Mouse (Mus musculus): ENCODE data around the gene Cyp2t4. TPM values are rescaled to one million over a fixed set of nuclear protein-coding genes. Genes with fewer than 3 reads are reported as not detected.
A peak's percentile ranks its signal among the peaks of the same experiment; 100 is the strongest.

Cyp2t4 gene
- polyA plus RNA-seq, 1 experiment from 2014 or later: not detected

GRCm38 (mm10) chr7:27165007-27165655, 11.6 kb downstream of the Cyp2t4 start:
- ATAC-seq (ENCODE audit: insufficient read depth, low FRiP score, low TSS enrichment) (no peak), DNase-seq (ENCODE audit: low spot score) (peak; percentile 9)
- Histone ChIP-seq H3K4me1 (ENCODE audit: control insufficient read depth, insufficient read depth, low read length) (peaks cover 20% of the 10 kb centered on the region), H3K9ac (ENCODE audit: low read length) (peak overlapping the region; percentile 87), H3K4me2 (ENCODE audit: low read depth) (peak overlapping the region; percentile 63), H3K36me3 (ENCODE audit: control insufficient read depth, insufficient read depth, low read length) (0 out of 2 replicates have a peak, but pooled peaks cover 3% of the 10 kb centered on the region), H3K4me3 (ENCODE audit: low read depth, low read length) (peak overlapping the region; percentile 72), H3K27me3 (ENCODE audit: control insufficient read depth, insufficient read depth, low read length) (no peaks in the 10 kb centered on the region), H3K9me3 (ENCODE audit: control insufficient read depth, low read length) (no peaks in the 10 kb centered on the region), H3K27ac (ENCODE audit: low read depth, low read length) (no peak overlapping the region)
- WGBS: 74% methylated on average over 23 of the region's 23 CpGs

DNA sequence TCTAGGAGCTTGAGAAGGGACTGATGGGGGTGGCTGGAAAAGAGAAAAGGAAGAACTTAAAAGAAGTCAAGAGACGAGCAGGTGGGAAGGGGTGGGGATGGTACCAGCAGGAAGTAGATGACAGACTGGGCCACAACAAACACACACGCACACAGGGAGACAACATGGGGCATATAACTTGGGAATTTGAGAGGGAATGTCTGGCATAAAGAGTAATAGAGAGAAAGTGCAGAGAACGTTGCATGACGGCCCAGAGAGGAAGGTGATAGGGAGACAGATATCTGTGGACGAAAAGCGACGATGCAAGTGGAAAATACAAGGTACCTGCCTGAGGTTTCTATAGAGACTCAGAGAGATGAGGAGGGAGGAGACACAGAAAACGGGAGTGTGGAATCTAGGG, 12.2 kb downstream of the Cyp2t4 start:
- ATAC-seq (ENCODE audit: insufficient read depth, low FRiP score, low TSS enrichment): no peak
- H3K9ac ChIP-seq (ENCODE audit: low read length): peak overlapping the region; percentile 87
- H3K36me3 ChIP-seq (ENCODE audit: control insufficient read depth, insufficient read depth, low read length): 0 out of 2 replicates have a peak, but pooled peaks cover 3% of the 10 kb centered on the region
- WGBS: 8% methylated on average over 8 of the region's 8 CpGs
- peak overlapping the region; percentile 63 for H3K4me2 ChIP-seq (ENCODE audit: low read depth)
- no peaks in the 10 kb centered on the region for H3K9me3 ChIP-seq (ENCODE audit: control insufficient read depth, low read length)
- no peaks in the 10 kb centered on the region for H3K27me3 ChIP-seq (ENCODE audit: control insufficient read depth, insufficient read depth, low read length)
- peak; percentile 10 for DNase-seq (ENCODE audit: low spot score)
- H3K4me3 ChIP-seq (ENCODE audit: low read depth, low read length): peak overlapping the region; percentile 72
- peak overlapping the region; percentile 94 for H3K27ac ChIP-seq (ENCODE audit: low read depth, low read length)
- peaks cover 20% of the 10 kb centered on the region for H3K4me1 ChIP-seq (ENCODE audit: control insufficient read depth, insufficient read depth, low read length)

DNA sequence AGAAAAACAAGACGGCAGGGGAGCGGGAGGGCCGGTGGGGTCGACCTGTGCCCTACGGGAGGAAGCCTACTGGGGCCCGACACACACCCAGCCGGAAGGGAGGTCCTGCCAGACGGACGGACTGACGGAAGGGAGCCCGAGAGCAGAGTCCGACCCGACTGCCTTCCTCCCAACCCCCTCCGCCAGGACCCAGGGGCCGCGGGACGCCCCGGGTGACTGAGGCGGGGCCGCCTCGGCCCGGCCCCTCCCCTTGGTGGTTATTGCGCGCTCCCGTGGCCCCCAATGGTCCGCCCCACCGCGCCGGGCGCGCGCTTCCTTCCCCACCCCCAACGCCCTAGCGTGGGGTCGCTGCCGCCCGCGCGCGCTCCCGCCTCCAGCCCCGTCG, 12.7 kb downstream of the Cyp2t4 start:
- peak; percentile 73 for ATAC-seq (ENCODE audit: insufficient read depth, low FRiP score, low TSS enrichment)
- Histone ChIP-seq H3K4me2 (ENCODE audit: low read depth) (peak overlapping the region; percentile 63), H3K4me3 (ENCODE audit: low read depth, low read length) (peak overlapping the region; percentile 72), H3K27me3 (ENCODE audit: control insufficient read depth, insufficient read depth, low read length) (no peaks in the 10 kb centered on the region), H3K4me1 (ENCODE audit: control insufficient read depth, insufficient read depth, low read length) (peaks cover 20% of the 10 kb centered on the region), H3K27ac (ENCODE audit: low read depth, low read length) (peak overlapping the region; percentile 94), H3K9ac (ENCODE audit: low read length) (peak overlapping the region; percentile 87), H3K36me3 (ENCODE audit: control insufficient read depth, insufficient read depth, low read length) (0 out of 2 replicates have a peak, but pooled peaks cover 3% of the 10 kb centered on the region), H3K9me3 (ENCODE audit: control insufficient read depth, low read length) (no peaks in the 10 kb centered on the region)
- peak; percentile 89 for DNase-seq (ENCODE audit: low spot score)
- WGBS: under 1% methylated on average over 39 of the region's 43 CpGs

GRCm38 (mm10) chr7:27166614-27167474, 13.3 kb downstream of the Cyp2t4 start, which contains the start of gene Egln2:
Gene Egln2 (minus strand): TSS chr7:27166802.
- ATAC-seq (ENCODE audit: insufficient read depth, low FRiP score, low TSS enrichment) (peak; percentile 77), DNase-seq (ENCODE audit: low spot score) (peak; percentile 94)
- H3K27ac ChIP-seq (ENCODE audit: low read depth, low read length): peak within 1 kb of the TSS; percentile 94
- H3K27me3 ChIP-seq (ENCODE audit: control insufficient read depth, insufficient read depth, low read length): no peaks in the 10 kb centered on the region
- 0 out of 2 replicates have a peak, but pooled peaks cover 2% of the 10 kb centered on the region for H3K36me3 ChIP-seq (ENCODE audit: control insufficient read depth, insufficient read depth, low read length)
- peak within 1 kb of the TSS; percentile 63 for H3K4me2 ChIP-seq (ENCODE audit: low read depth)
- peaks cover 20% of the 10 kb centered on the region for H3K4me1 ChIP-seq (ENCODE audit: control insufficient read depth, insufficient read depth, low read length)
- H3K9ac ChIP-seq (ENCODE audit: low read length): peak within 1 kb of the TSS; percentile 87
- H3K9me3 ChIP-seq (ENCODE audit: control insufficient read depth, low read length): no peaks in the 10 kb centered on the region
- H3K4me3 ChIP-seq (ENCODE audit: low read depth, low read length): peak within 1 kb of the TSS; percentile 72
- 2% methylated on average over 44 of the region's 61 CpGs for WGBS

DNA sequence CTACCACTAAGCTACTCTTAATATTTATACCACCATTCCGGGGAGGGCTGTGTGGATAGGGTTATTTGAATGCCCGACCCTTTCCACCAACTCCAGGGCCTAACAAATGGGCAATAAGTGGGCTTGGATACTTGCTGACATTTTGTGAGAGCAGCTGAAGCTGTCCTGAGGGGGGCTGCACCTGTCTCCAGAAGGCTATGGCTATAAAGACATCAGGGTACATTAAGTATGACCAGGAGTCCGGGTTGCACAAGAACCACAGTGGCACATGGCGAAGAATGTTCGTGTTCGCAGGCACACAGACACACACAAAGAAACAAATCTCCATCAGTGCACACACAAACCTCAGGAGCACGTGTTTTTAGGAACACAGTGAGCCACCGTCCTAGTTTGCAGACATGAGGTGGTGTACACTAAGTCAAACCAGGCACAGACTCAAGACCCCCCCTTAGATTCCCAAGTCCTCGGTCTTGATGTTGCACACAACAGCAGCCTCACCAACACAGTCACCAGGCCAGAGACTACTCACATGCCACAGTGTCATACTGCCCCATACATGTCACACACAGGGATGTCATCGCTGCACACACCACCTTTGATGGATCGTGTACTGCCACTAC, 14.1 kb downstream of the Cyp2t4 start:
- H3K4me1 ChIP-seq (ENCODE audit: control insufficient read depth, insufficient read depth, low read length): peaks cover 20% of the 10 kb centered on the region
- peak overlapping the region; percentile 72 for H3K4me3 ChIP-seq (ENCODE audit: low read depth, low read length)
- no peaks in the 10 kb centered on the region for H3K27me3 ChIP-seq (ENCODE audit: control insufficient read depth, insufficient read depth, low read length)
- H3K36me3 ChIP-seq (ENCODE audit: control insufficient read depth, insufficient read depth, low read length): no peaks in the 10 kb centered on the region
- peak overlapping the region; percentile 63 for H3K4me2 ChIP-seq (ENCODE audit: low read depth)
- peak overlapping the region; percentile 33 for H3K9ac ChIP-seq (ENCODE audit: low read length)
- ATAC-seq (ENCODE audit: insufficient read depth, low FRiP score, low TSS enrichment) (no peak), DNase-seq (ENCODE audit: low spot score) (no peak)
- H3K27ac ChIP-seq (ENCODE audit: low read depth, low read length): 0 out of 2 replicates have a peak overlapping the region, but pooled peaks have one; percentile 60
- H3K9me3 ChIP-seq (ENCODE audit: control insufficient read depth, low read length): no peaks in the 10 kb centered on the region
- 75% methylated on average over 11 of the region's 11 CpGs for WGBS

GRCm38 (mm10) chr7:27168371-27168770, 14.9 kb downstream of the Cyp2t4 start:
- 91% methylated on average over 5 of the region's 5 CpGs for WGBS
- no peak for ATAC-seq (ENCODE audit: insufficient read depth, low FRiP score, low TSS enrichment)
- H3K4me3 ChIP-seq (ENCODE audit: low read depth, low read length): no peak overlapping the region
- peaks cover 2% of the 10 kb centered on the region; the same call in 1 of the 2 replicates for H3K36me3 ChIP-seq (ENCODE audit: control insufficient read depth, insufficient read depth, low read length)
- DNase-seq (ENCODE audit: low spot score): no peak
- H3K4me1 ChIP-seq (ENCODE audit: control insufficient read depth, insufficient read depth, low read length): peaks cover 20% of the 10 kb centered on the region
- no peaks in the 10 kb centered on the region for H3K9me3 ChIP-seq (ENCODE audit: control insufficient read depth, low read length)
- H3K27me3 ChIP-seq (ENCODE audit: control insufficient read depth, insufficient read depth, low read length): no peaks in the 10 kb centered on the region
- H3K27ac ChIP-seq (ENCODE audit: low read depth, low read length): no peak overlapping the region
- no peak overlapping the region for H3K4me2 ChIP-seq (ENCODE audit: low read depth)
- H3K9ac ChIP-seq (ENCODE audit: low read length): no peak overlapping the region

DNA sequence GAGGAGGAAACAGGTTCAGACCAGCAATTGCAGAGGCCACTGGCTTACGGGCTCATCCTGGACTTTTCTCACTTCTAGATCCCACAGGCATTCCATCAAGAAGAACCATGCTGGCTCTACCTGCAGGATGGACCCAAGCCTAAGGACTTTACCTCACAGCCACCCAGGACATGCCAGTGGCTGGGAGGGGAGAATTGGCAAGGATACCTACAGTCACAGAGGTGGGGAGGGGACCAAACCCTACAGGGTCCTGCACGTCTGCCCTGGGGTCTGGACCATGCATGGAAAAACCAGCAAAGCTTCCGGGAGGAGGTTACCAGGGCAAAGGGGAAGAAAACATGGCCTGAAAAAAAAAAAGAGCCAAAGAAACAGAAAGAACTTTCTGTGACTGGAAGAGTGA, 17.5 kb downstream of the Cyp2t4 start:
- Histone ChIP-seq H3K27ac (ENCODE audit: low read depth, low read length) (no peak overlapping the region), H3K36me3 (ENCODE audit: control insufficient read depth, insufficient read depth, low read length) (peaks cover 2% of the 10 kb centered on the region; the same call in 1 of the 2 replicates), H3K9ac (ENCODE audit: low read length) (no peak overlapping the region), H3K4me1 (ENCODE audit: control insufficient read depth, insufficient read depth, low read length) (no peaks in the 10 kb centered on the region; the same call in 1 of the 2 replicates), H3K4me2 (ENCODE audit: low read depth) (no peak overlapping the region), H3K27me3 (ENCODE audit: control insufficient read depth, insufficient read depth, low read length) (no peaks in the 10 kb centered on the region), H3K9me3 (ENCODE audit: control insufficient read depth, low read length) (no peaks in the 10 kb centered on the region), H3K4me3 (ENCODE audit: low read depth, low read length) (no peak overlapping the region)
- WGBS: 92% methylated on average over 3 of the region's 3 CpGs
- DNase-seq (ENCODE audit: low spot score) (no peak), ATAC-seq (ENCODE audit: insufficient read depth, low FRiP score, low TSS enrichment) (no peak)

GRCm38 (mm10) chr7:27174496-27174895, 21.0 kb downstream of the Cyp2t4 start:
- H3K27ac ChIP-seq (ENCODE audit: low read depth, low read length): no peak overlapping the region
- DNase-seq (ENCODE audit: low spot score): no peak

More at GRCm38 (mm10) chr7:27174496-27174895, 21.0 kb downstream of the Cyp2t4 start:
- ATAC-seq (ENCODE audit: insufficient read depth, low FRiP score, low TSS enrichment): no peak
- Histone ChIP-seq H3K9me3 (ENCODE audit: control insufficient read depth, low read length) (no peaks in the 10 kb centered on the region), H3K4me3 (ENCODE audit: low read depth, low read length) (no peak overlapping the region), H3K27me3 (ENCODE audit: control insufficient read depth, insufficient read depth, low read length) (no peaks in the 10 kb centered on the region), H3K4me1 (ENCODE audit: control insufficient read depth, insufficient read depth, low read length) (peaks cover 5% of the 10 kb centered on the region), H3K4me2 (ENCODE audit: low read depth) (no peak overlapping the region), H3K36me3 (ENCODE audit: control insufficient read depth, insufficient read depth, low read length) (peaks cover 2% of the 10 kb centered on the region; the same call in 1 of the 2 replicates), H3K9ac (ENCODE audit: low read length) (no peak overlapping the region)
- 95% methylated on average over 14 of the region's 15 CpGs for WGBS

Data from neural tube, embryonic 11.5 days (tissue).